Mouse (Mus musculus) MEL (cell line): ENCODE results near the gene Oosp2. TPM values are rescaled to one million over a fixed set of nuclear protein-coding genes. Genes with fewer than 3 reads are reported as not detected.

Source experiments
- DNase-seq: peaks from one replicate; pipeline ENCODE4 v3.0.0; 2011; ENCODE audit warnings: low read depth, low spot score
- H3K27ac ChIP-seq: 2 replicates; pipeline ENCODE4 v1.5.1; 2012; ENCODE audit warnings: low read depth, mild to moderate bottlenecking, control low read depth, low read length, moderate library complexity; ENCODE audit not compliant: control insufficient read depth
- H3K27me3 ChIP-seq, 2 experiments: fragments of 150-350 bp in 1 of 2; sonication (generic) in 1 of 2; 2 replicates each; pipeline ENCODE4 v1.6.1; 2012; ENCODE audit warnings: low read length in 2 of 2, mild to moderate bottlenecking in 2 of 2, improper control_type of control experiment in 1 of 2, moderate library complexity in 1 of 2; ENCODE audit not compliant: insufficient read depth in 2 of 2, control insufficient read depth in 1 of 2
- H3K36me3 ChIP-seq, 2 experiments: 2 replicates each; pipeline ENCODE4 v1.6.1; 2012 to 2014; ENCODE audit warnings: low read length in 2 of 2, improper control_type of control experiment in 1 of 2, inconsistent platforms in 1 of 2, mild to moderate bottlenecking in 1 of 2; ENCODE audit not compliant: insufficient read depth in 2 of 2, control insufficient read depth in 1 of 2
- H3K4me1 ChIP-seq, 2 experiments: fragments of 150-350 bp in 1 of 2; sonication (generic) in 1 of 2; 2 replicates each; pipeline ENCODE4 v1.6.1; 2012; ENCODE audit warnings: low read length in 2 of 2, improper control_type of control experiment in 1 of 2, mild to moderate bottlenecking in 1 of 2; ENCODE audit not compliant: insufficient read depth in 2 of 2, control insufficient read depth in 1 of 2
- H3K4me3 ChIP-seq, 2 experiments: fragments of 150-350 bp in 1 of 2; sonication (generic) in 1 of 2; 2 replicates each; pipeline ENCODE4 v1.5.1; 2012; ENCODE audit warnings: low read depth in 2 of 2, low read length in 2 of 2, mild to moderate bottlenecking in 2 of 2, moderate library complexity in 2 of 2, control low read depth in 1 of 2, improper control_type of control experiment in 1 of 2; ENCODE audit not compliant: control insufficient read depth in 1 of 2, insufficient read depth in 1 of 2
- H3K79me2 ChIP-seq: 2 replicates; pipeline ENCODE4 v1.6.1; 2012; ENCODE audit warnings: mild to moderate bottlenecking, low read length, moderate library complexity; ENCODE audit not compliant: control insufficient read depth, poor library complexity, insufficient read depth
- H3K9ac ChIP-seq: 2 replicates; pipeline ENCODE4 v1.6.1; 2012; ENCODE audit warnings: low read depth, mild to moderate bottlenecking, control low read depth, low read length, moderate library complexity; ENCODE audit not compliant: control insufficient read depth, poor library complexity, severe bottlenecking
- H3K9me3 ChIP-seq: fragments of 150-350 bp; sonication (generic); replicated peaks from 2 replicates; pipeline ENCODE4 v1.6.1; 2012; ENCODE audit warnings: mild to moderate bottlenecking, low read length, improper control_type of control experiment, moderate library complexity; ENCODE audit not compliant: insufficient read depth
- CHD1 ChIP-seq: IDR thresholded peaks from 2 replicates; pipeline ENCODE4 v1.6.1; 2012; ENCODE audit warnings: low read depth, mild to moderate bottlenecking, inconsistent platforms, low read length, improper control_type of control experiment
- CHD2 ChIP-seq: IDR thresholded peaks from 2 replicates; pipeline ENCODE4 v1.6.1; 2011; ENCODE audit warnings: low read length, improper control_type of control experiment
- CTCF ChIP-seq, 3 experiments: IDR thresholded peaks in 2 of 3; conservative IDR thresholded peaks in 1 of 3; 2 replicates each; pipeline ENCODE4 v1.5.1; 2011 to 2012; ENCODE audit warnings: low read length in 3 of 3, low read depth in 2 of 3, mild to moderate bottlenecking in 2 of 3, improper control_type of control experiment in 1 of 3, inconsistent platforms in 1 of 3, mixed read lengths in 1 of 3, moderate library complexity in 1 of 3; ENCODE audit not compliant: control insufficient read depth in 1 of 3, insufficient read depth in 1 of 3, poor library complexity in 1 of 3, severe bottlenecking in 1 of 3
- EP300 ChIP-seq, 2 experiments: IDR thresholded peaks; 2 replicates each; pipeline ENCODE4 v1.6.1; 2011; ENCODE audit warnings: improper control_type of control experiment in 2 of 2, low read length in 2 of 2, low read depth in 1 of 2, mild to moderate bottlenecking in 1 of 2
- ETS1 ChIP-seq: IDR thresholded peaks from 2 replicates; pipeline ENCODE4 v1.6.1; 2012; ENCODE audit warnings: low read depth, mild to moderate bottlenecking, inconsistent platforms, low read length, improper control_type of control experiment, moderate library complexity
- GABPA ChIP-seq: IDR thresholded peaks from 2 replicates; pipeline ENCODE4 v1.6.1; 2012; ENCODE audit warnings: low read depth, mild to moderate bottlenecking, inconsistent platforms, low read length, improper control_type of control experiment, moderate library complexity
- GATA1 ChIP-seq: IDR thresholded peaks from 2 replicates; pipeline ENCODE4 v1.6.1; 2011; ENCODE audit warnings: low read depth, low read length, improper control_type of control experiment
- HCFC1 ChIP-seq: IDR thresholded peaks from 2 replicates; pipeline ENCODE4 v1.6.1; 2012; ENCODE audit warnings: low read depth, mild to moderate bottlenecking, inconsistent platforms, low read length, improper control_type of control experiment, moderate library complexity
- JUND ChIP-seq: IDR thresholded peaks from 2 replicates; pipeline ENCODE4 v1.6.1; 2011; ENCODE audit warnings: low read depth, mild to moderate bottlenecking, improper control_type of control experiment, low read length
- KAT2A ChIP-seq: conservative IDR thresholded peaks from 2 replicates; pipeline ENCODE4 v1.6.1; 2012; ENCODE audit warnings: low read depth, low read length, improper control_type of control experiment, inconsistent platforms
- MAFK ChIP-seq: IDR thresholded peaks from 2 replicates; pipeline ENCODE4 v1.6.1; 2011; ENCODE audit warnings: low read depth, mild to moderate bottlenecking, low read length, improper control_type of control experiment, borderline replicate concordance
- MAX ChIP-seq: IDR thresholded peaks from 2 replicates; pipeline ENCODE4 v1.6.1; 2011; ENCODE audit warnings: low read length, improper control_type of control experiment
- MAZ ChIP-seq: IDR thresholded peaks from 2 replicates; pipeline ENCODE4 v1.6.1; 2012; ENCODE audit warnings: low read depth, mild to moderate bottlenecking, inconsistent platforms, low read length, improper control_type of control experiment
- MXI1 ChIP-seq: IDR thresholded peaks from 2 replicates; pipeline ENCODE4 v1.6.1; 2011; ENCODE audit warnings: mild to moderate bottlenecking, low read depth, low read length, improper control_type of control experiment
- MYC ChIP-seq: IDR thresholded peaks from 2 replicates; pipeline ENCODE4 v1.6.1; 2011; ENCODE audit warnings: low read depth, mild to moderate bottlenecking, low read length, improper control_type of control experiment, moderate library complexity
- NELFE ChIP-seq: IDR thresholded peaks from 2 replicates; pipeline ENCODE4 v1.6.1; 2011; ENCODE audit warnings: low read depth, low read length, improper control_type of control experiment
- NRF1 ChIP-seq: IDR thresholded peaks from 2 replicates; pipeline ENCODE4 v1.6.1; 2014; ENCODE audit warnings: low read depth, mild to moderate bottlenecking, inconsistent platforms, low read length, improper control_type of control experiment, moderate library complexity; ENCODE audit not compliant: poor library complexity, insufficient read depth, severe bottlenecking
- POLR2A ChIP-seq, 2 experiments: IDR thresholded peaks; 2 replicates each; pipeline ENCODE4 v1.6.1; 2011 to 2012; ENCODE audit warnings: low read length in 2 of 2, mild to moderate bottlenecking in 2 of 2, control low read depth in 1 of 2, improper control_type of control experiment in 1 of 2, low read depth in 1 of 2, moderate library complexity in 1 of 2; ENCODE audit not compliant: control insufficient read depth in 1 of 2, insufficient read depth in 1 of 2, poor library complexity in 1 of 2
- POLR2AphosphoS2 ChIP-seq: IDR thresholded peaks from 2 replicates; pipeline ENCODE4 v1.6.1; 2011; ENCODE audit warnings: low read length, improper control_type of control experiment
- POLR2AphosphoS5 ChIP-seq: IDR thresholded peaks from 2 replicates; pipeline ENCODE4 v1.6.1; 2012; ENCODE audit warnings: low read depth, borderline replicate concordance, mild to moderate bottlenecking, inconsistent platforms, low read length, moderate library complexity, mixed read lengths
- RAD21 ChIP-seq: IDR thresholded peaks from 2 replicates; pipeline ENCODE4 v1.6.1; 2011; ENCODE audit warnings: mild to moderate bottlenecking, low read depth, low read length, improper control_type of control experiment
- RCOR1 ChIP-seq: IDR thresholded peaks from 2 replicates; pipeline ENCODE4 v1.6.1; 2012; ENCODE audit warnings: low read depth, mild to moderate bottlenecking, inconsistent platforms, low read length, improper control_type of control experiment
- SIN3A ChIP-seq: IDR thresholded peaks from 2 replicates; pipeline ENCODE4 v1.6.1; 2012; ENCODE audit warnings: low read length, improper control_type of control experiment, inconsistent platforms
- TAL1 ChIP-seq: IDR thresholded peaks from 2 replicates; pipeline ENCODE4 v1.6.1; 2012; ENCODE audit warnings: mild to moderate bottlenecking, inconsistent platforms, low read length, moderate library complexity, mixed read lengths
- TCF12 ChIP-seq: IDR thresholded peaks from 2 replicates; pipeline ENCODE4 v1.6.1; 2014; ENCODE audit warnings: low read depth, mild to moderate bottlenecking, inconsistent platforms, low read length, improper control_type of control experiment, moderate library complexity
- USF2 ChIP-seq, 2 experiments: IDR thresholded peaks; 2 replicates each; pipeline ENCODE4 v1.6.1; 2011 to 2012; ENCODE audit warnings: improper control_type of control experiment in 2 of 2, low read length in 2 of 2, borderline replicate concordance in 1 of 2, inconsistent platforms in 1 of 2, low read depth in 1 of 2, mild to moderate bottlenecking in 1 of 2; ENCODE audit not compliant: insufficient read depth in 1 of 2
- ZC3H11A ChIP-seq: IDR thresholded peaks from 2 replicates; pipeline ENCODE4 v1.6.1; 2012; ENCODE audit warnings: low read depth, mild to moderate bottlenecking, inconsistent platforms, low read length, improper control_type of control experiment
- ZKSCAN1 ChIP-seq: IDR thresholded peaks from 2 replicates; pipeline ENCODE4 v1.6.1; 2012; ENCODE audit warnings: low read depth, mild to moderate bottlenecking, inconsistent platforms, low read length, improper control_type of control experiment, moderate library complexity
- ZMIZ1 ChIP-seq: IDR thresholded peaks from 2 replicates; pipeline ENCODE4 v1.6.1; 2012; ENCODE audit warnings: low read depth, mild to moderate bottlenecking, inconsistent platforms, low read length, improper control_type of control experiment, moderate library complexity
- ZNF384 ChIP-seq: IDR thresholded peaks from 2 replicates; pipeline ENCODE4 v1.6.1; 2012; ENCODE audit warnings: low read depth, mild to moderate bottlenecking, inconsistent platforms, low read length, improper control_type of control experiment
- polyA plus RNA-seq, 2 experiments: library from polyadenylated mRNA; stranded (reverse) in 1 of 2; unstranded in 1 of 2; fragments of >175 nt in 1 of 2; fragments of >200 nt in 1 of 2; gene quantifications; 2 replicates each; pipeline versions ENCODE4 v1.2.1 to v1.2.4; 2012; ENCODE audit warnings: low replicate concordance in 2 of 2, low read depth in 1 of 2; ENCODE audit not compliant: insufficient read length in 2 of 2, insufficient read depth in 1 of 2, missing spikeins in 1 of 2
- total RNA-seq: library from RNA; depleted of rRNA; stranded (reverse); fragments of 300-350 nt; gene quantifications from 2 replicates; pipeline ENCODE4 v1.2.3, GENCODE M21; 2012

Gene Oosp2
- total and polyA plus RNA-seq, 3 experiments: not detected

DNA sequence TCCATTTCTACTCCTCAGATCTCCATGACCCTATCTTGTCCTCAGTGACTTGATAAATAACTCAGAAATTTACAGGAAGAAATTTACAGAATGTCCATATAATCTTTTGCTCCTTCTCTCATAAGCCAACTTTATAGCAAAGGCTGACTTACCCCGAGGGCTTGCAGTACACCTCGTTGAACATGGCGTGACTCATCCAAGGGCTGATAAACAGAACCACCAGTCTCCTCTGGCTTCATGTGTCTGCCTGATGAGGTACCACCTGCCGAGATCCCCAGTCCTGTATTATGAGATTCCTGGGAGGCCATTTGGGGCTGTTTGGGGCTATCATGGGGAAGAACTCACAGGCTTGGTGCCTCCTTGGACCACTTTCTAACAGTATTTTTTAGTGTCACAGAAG lies 21.3 kb downstream of the Oosp2 start:
- Histone ChIP-seq H3K79me2 (no peaks in the 10 kb centered on the region), H3K4me1 (peaks cover 3 to 4% of the 10 kb centered on the region in 2 experiments; a peak in 3 of 4 replicates), H3K4me3 (no peak overlapping the region), H3K27ac (no peak overlapping the region), H3K36me3 (peaks cover 0 to 13% of the 10 kb centered on the region in 2 experiments; a peak in 2 of 4 replicates), H3K9me3 (no peaks in the 10 kb centered on the region), H3K27me3 (no peaks in the 10 kb centered on the region), H3K9ac (no peak overlapping the region)
- DNase-seq: peak; percentile 59
- TF ChIP-seq TAL1 (peak; percentile 23; the same call in 1 of the 2 replicates), GATA1 (peak; percentile 60), EP300 (IDR thresholded peaks at IDR 0.05; ENCODE audit: low read depth in 1 of 2, low read length in 2 of 2) (peak in 1 of 2 experiments; percentile 50; a peak in 2 of 4 replicates), CTCF (IDR thresholded peaks at IDR 0.05 in 2 of 3, conservative IDR thresholded peaks at IDR 0.05 in 1 of 3; ENCODE audit: control insufficient read depth in 1 of 3, insufficient read depth in 1 of 3, low read depth in 2 of 3, low read length in 3 of 3, poor library complexity in 1 of 3, severe bottlenecking in 1 of 3) (no peak), JUND (peak; percentile 26; the same call in 1 of the 2 replicates), USF2 (IDR thresholded peaks at IDR 0.05; ENCODE audit: borderline replicate concordance in 1 of 2, insufficient read depth in 1 of 2, low read depth in 1 of 2, low read length in 2 of 2) (no peak)

DNA sequence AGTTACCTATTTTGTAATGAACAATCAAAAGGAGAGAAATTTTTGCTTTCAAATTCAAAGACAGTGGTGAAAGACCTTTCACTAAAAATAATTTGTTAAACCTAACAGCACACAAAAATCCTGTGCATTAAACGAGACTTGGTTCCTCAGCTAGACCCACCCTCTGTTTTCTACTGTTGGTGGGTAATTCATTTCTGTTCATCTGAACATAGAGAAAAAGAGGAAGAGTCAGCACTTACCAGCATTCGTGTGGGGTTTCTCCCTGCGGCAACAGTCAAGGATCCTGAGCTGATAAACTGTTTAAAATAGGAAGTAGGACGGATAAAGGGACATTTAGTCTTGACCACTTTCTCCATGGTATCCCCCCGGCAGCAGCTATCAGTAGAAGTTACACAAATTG lies 24.8 kb downstream of the Oosp2 start:
- no peaks in the 10 kb centered on the region for H3K27me3 ChIP-seq
- H3K36me3 ChIP-seq: peaks cover 0 to 21% of the 10 kb centered on the region in 2 experiments; a peak in 2 of 4 replicates
- no peaks in the 10 kb centered on the region for H3K79me2 ChIP-seq
- H3K4me3 ChIP-seq: peak overlapping the region in 1 of 2 experiments; percentile 55; a peak in 2 of 4 replicates
- H3K4me1 ChIP-seq: peaks cover 3 to 11% of the 10 kb centered on the region in 2 experiments; a peak in 3 of 4 replicates
- DNase-seq: peak; percentile 85
- peak overlapping the region; percentile 68 for H3K9ac ChIP-seq
- no peaks in the 10 kb centered on the region for H3K9me3 ChIP-seq
- H3K27ac ChIP-seq: peak overlapping the region; percentile 97
- TF ChIP-seq GABPA (no peak), RCOR1 (peak; percentile 83), POLR2A (IDR thresholded peaks at IDR 0.05; ENCODE audit: control insufficient read depth in 1 of 2, insufficient read depth in 1 of 2, low read depth in 1 of 2, low read length in 2 of 2, poor library complexity in 1 of 2) (peak in 1 of 2 experiments; percentile 46; a peak in 2 of 4 replicates), POLR2AphosphoS2 (no peak), ZMIZ1 (no peak), NRF1 (no peak), NELFE (peak; percentile 47), MXI1 (peak; percentile 55), ZNF384 (0 out of 2 replicates have a peak, but pooled peaks have one; percentile 5), CHD2 (no peak), ZKSCAN1 (no peak), ETS1 (peak; percentile 75), TAL1 (no peak), SIN3A (peak; percentile 64), MYC (peak; percentile 85), MAZ (peak; percentile 61; the same call in 1 of the 2 replicates), CHD1 (no peak), TCF12 (peak; percentile 53), ZC3H11A (no peak), HCFC1 (peak; percentile 3; the same call in 1 of the 2 replicates), POLR2AphosphoS5 (no peak), GATA1 (peak; percentile 81), KAT2A (no peak), MAFK (peak; percentile 57; the same call in 1 of the 2 replicates), RAD21 (no peak), EP300 (IDR thresholded peaks at IDR 0.05; ENCODE audit: low read depth in 1 of 2, low read length in 2 of 2) (peak; percentile 86 to 91), MAX (no peak)
